ENCODE assay signal across 11 mouse cellular contexts in the genomic region with DNA sequence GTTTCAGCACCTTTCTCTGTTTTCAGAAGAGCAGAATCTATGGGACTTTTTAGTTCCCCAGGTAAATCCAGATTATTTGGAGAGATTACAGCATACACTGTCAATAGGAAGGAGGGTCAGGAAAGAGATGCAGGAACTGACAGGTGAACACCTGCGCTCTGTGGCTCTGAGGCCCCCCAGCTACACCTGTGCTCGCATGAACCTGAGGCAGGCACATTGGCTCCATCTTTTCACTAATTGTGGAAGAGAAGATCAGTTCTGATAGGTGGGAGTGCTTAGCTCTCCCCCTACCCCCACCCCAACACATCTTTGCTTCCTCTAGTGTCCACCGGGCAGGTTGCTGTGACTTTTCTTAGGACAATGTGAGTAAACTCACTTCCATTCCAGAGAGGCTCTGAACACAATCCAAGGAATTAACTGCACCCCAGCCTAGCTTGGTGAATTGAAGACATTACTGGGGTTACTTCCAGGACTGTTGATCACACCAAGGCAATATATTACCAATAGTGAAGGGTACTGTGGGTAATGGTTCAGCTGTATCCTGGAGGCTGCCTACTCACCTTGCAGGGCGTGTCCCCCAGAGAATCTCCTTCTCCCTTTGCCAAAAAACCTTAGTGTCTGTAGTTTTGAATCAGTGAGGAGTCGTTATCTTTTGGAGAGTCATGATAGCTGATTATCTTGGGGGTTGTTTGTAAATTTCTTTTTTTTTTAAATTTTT. TPM values are rescaled to one million over a fixed set of nuclear protein-coding genes. Genes with fewer than 3 reads are reported as not detected.
DNase-seq lines count a peak whose midpoint lies in the region; ATAC-seq and TF ChIP-seq lines count a peak whose summit lies in the region.
"Had no signal": no experiment of that assay in that cellular context is flagged by ENCODE, and none has a peak within 500 bp of the region (broad histone marks: within the 10 kb centered on the region; RNA-seq: fewer than 3 reads in every experiment).

No protein-coding gene starts in this region.

- H3K4me2 ChIP-seq in intestine, postnatal 0 days (replicated peaks; ENCODE audit: low read depth) = no peak overlapping the region
- H3K4me2 ChIP-seq: forebrain, embryonic 13.5 days had no signal

- H3K4me3 ChIP-seq in layer of hippocampus, adult 2 months = no peak overlapping the region
- no peak overlapping the region for H3K4me3 ChIP-seq in bone marrow macrophage, adult 2 months (ENCODE audit: insufficient read depth, low read length)
- no peak overlapping the region for H3K4me3 ChIP-seq in intestine, postnatal 0 days (ENCODE audit: low read depth, low read length)
- H3K4me3 ChIP-seq: forebrain, embryonic 13.5 days had no signal

- no peaks in the 10 kb centered on the region for H3K27me3 ChIP-seq in intestine, postnatal 0 days (replicated peaks; ENCODE audit: control insufficient read depth, insufficient read depth, low read length)
- H3K27me3 ChIP-seq in splenic B cell, adult 2 months (ENCODE audit: control insufficient read depth, insufficient read depth, low read length, poor library complexity, severe bottlenecking) = no peaks in the 10 kb centered on the region
- H3K27me3 ChIP-seq: forebrain, embryonic 13.5 days had no signal

- H3K4me1 ChIP-seq in bone marrow macrophage, adult 2 months (ENCODE audit: control insufficient read depth, insufficient read depth, low read length) = peaks cover 30% of the 10 kb centered on the region
- H3K4me1 ChIP-seq in intestine, postnatal 0 days (replicated peaks; ENCODE audit: control insufficient read depth, insufficient read depth, low read length) = no peaks in the 10 kb centered on the region
- H3K4me1 ChIP-seq: forebrain, embryonic 13.5 days had no signal

- peak; percentile 62 for ATAC-seq in intestine, postnatal 0 days
- ATAC-seq: forebrain, embryonic 13.5 days; Patski had no signal

- no peaks in the 10 kb centered on the region for H3K36me3 ChIP-seq in intestine, postnatal 0 days (ENCODE audit: control insufficient read depth, insufficient read depth)
- H3K36me3 ChIP-seq in splenic B cell, adult 2 months (ENCODE audit: control insufficient read depth, insufficient read depth, low read length, poor library complexity, severe bottlenecking) = no peaks in the 10 kb centered on the region

- DNase-seq in layer of hippocampus, adult 2 months (ENCODE audit: low spot score in 2 of 2) = no peak
- no peak for DNase-seq in layer of hippocampus, adult 11-12 months (ENCODE audit: low spot score)
- DNase-seq in splenic B cell, adult 2 months (ENCODE audit: low read depth, low spot score) = peak; percentile 19
- DNase-seq in c-Kit-positive CD71-positive TER-119-positive erythroid progenitor cells, embryonic 14.5 days (ENCODE audit: low spot score) = no peak
- DNase-seq in adrenal gland, postnatal 36 days = no peak
- DNase-seq: right cerebral cortex, postnatal 25 days had no signal

- H3K27ac ChIP-seq in layer of hippocampus, adult 2 months = peak overlapping the region; percentile 51
- peak overlapping the region; percentile 77 for H3K27ac ChIP-seq in bone marrow macrophage, adult 2 months (ENCODE audit: insufficient read depth, low read depth, low read length)
- H3K27ac ChIP-seq in intestine, postnatal 0 days (ENCODE audit: low read depth, low read length) = peak overlapping the region; percentile 81
- H3K27ac ChIP-seq: forebrain, embryonic 13.5 days had no signal

- 0 out of 2 replicates have a peak, but pooled peaks cover 3% of the 10 kb centered on the region for H3K9me3 ChIP-seq in intestine, postnatal 0 days (ENCODE audit: control insufficient read depth)
- H3K9me3 ChIP-seq: forebrain, embryonic 13.5 days had no signal

- no peak for TF ChIP-seq CTCF in layer of hippocampus, adult 2 months (conservative IDR thresholded peaks at IDR 0.05)
- no peak for TF ChIP-seq CTCF in bone marrow macrophage, adult 2 months (IDR thresholded peaks at IDR 0.05; ENCODE audit: low read depth, low read length)
- no peak for TF ChIP-seq CTCF in intestine, postnatal 0 days (IDR thresholded peaks at IDR 0.05; ENCODE audit: low read depth)

- TF ChIP-seq POLR2A in bone marrow macrophage, adult 2 months (IDR thresholded peaks at IDR 0.05; ENCODE audit: borderline replicate concordance, low read depth, low read length) = no peak

- WGBS in intestine, postnatal 0 days = 65% methylated on average over 5 of the region's 5 CpGs

- no peak overlapping the region for H3K9ac ChIP-seq in intestine, postnatal 0 days (ENCODE audit: low read depth, low read length)
- H3K9ac ChIP-seq: forebrain, embryonic 13.5 days had no signal

RNA-seq across cellular contexts. Expression of a gene that starts 13.7 kb away (rescaled TPM):
- total RNA-seq in layer of hippocampus, adult 2 months (2021) = under 1 TPM; 0.44 to 0.56 TPM
- 346 and 355 TPM in 2 replicates for polyA plus RNA-seq in bone marrow macrophage, adult 2 months (2012; ENCODE audit: insufficient read depth, insufficient read length, missing spikeins)
- polyA plus RNA-seq in intestine, postnatal 0 days (2015; fragmentation: Nextera tagmentation; extraction: Ambion mirVana) = 21.0 and 21.5 TPM in 2 replicates
- total RNA-seq in adrenal gland, postnatal 36 days (2021) = 1 to 10 TPM; 4.8 to 6.3 TPM

RNA-seq across cellular contexts. Expression of a gene that starts 38.1 kb away (rescaled TPM):
- not detected for total RNA-seq in layer of hippocampus, adult 2 months (2021)
- 12.5 and 15.4 TPM in 2 replicates for polyA plus RNA-seq in bone marrow macrophage, adult 2 months (2012; ENCODE audit: insufficient read depth, insufficient read length, missing spikeins)
- 0.51 and 0.53 TPM in 2 replicates for polyA plus RNA-seq in intestine, postnatal 0 days (2015; fragmentation: Nextera tagmentation; extraction: Ambion mirVana)
- under 1 TPM; 0.20 to 0.43 TPM for total RNA-seq in adrenal gland, postnatal 36 days (2021)
- polyA plus RNA-seq: forebrain, embryonic 13.5 days; neural tube, embryonic 11.5 days; Patski had no signal

RNA-seq across cellular contexts. Expression of a gene that starts 58.0 kb away (rescaled TPM):
- under 1 TPM; 0.44 to 0.69 TPM for total RNA-seq in layer of hippocampus, adult 2 months (2021)
- polyA plus RNA-seq in bone marrow macrophage, adult 2 months (2012; ENCODE audit: insufficient read depth, insufficient read length, missing spikeins) = 63.6 and 69.5 TPM in 2 replicates
- polyA plus RNA-seq in intestine, postnatal 0 days (2015; fragmentation: Nextera tagmentation; extraction: Ambion mirVana) = 0.25 and 0.30 TPM in 2 replicates
- 1 to 10 TPM; 1.5 to 2.5 TPM for total RNA-seq in adrenal gland, postnatal 36 days (2021)
